Mouse (Mus musculus): ENCODE measurements around the gene Nucks1.
"Not testable (repeated sequence)": the region's sequence is repeated elsewhere in the genome, so short reads cannot be mapped to it uniquely, and the experiment has no call there.

Gene Nucks1

DNA sequence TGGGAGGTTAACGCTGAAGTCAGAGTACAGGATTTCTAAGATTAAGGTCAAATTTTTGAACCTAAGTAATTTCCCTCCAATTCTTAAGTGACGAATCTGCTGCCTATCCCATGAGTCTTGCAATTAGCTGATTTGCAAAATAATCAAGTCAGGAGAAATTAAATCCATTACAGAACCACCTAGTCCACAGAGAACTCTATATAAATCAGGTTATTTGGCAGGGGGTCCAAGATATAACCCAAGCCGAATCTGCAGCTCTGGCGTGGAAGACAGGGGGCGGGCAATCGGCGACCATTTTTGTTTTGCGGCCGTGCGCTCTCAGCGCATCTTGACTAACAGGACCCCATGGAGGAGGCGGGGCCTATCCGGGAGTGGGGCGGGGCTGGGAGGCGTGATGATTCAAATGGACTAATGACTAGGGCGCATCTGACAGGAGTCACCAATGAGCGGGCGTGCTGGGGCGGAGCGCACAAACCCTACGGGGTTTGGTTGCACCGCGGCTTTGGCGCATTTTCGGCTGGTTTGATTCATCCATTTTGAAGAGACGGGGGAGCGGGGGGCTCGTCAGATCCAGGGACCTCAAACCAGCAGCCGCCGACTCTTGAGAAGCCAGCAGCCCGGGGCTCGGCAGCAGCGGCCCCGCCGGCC lies at the start of gene Nucks1:
Gene Nucks1, plus strand, starts transcription at position 534 of the 648 bp plus-strand sequence.
- DNase-seq (ENCODE audit: low spot score in 2 of 2), result peak; percentile 99 to 100

DNA sequence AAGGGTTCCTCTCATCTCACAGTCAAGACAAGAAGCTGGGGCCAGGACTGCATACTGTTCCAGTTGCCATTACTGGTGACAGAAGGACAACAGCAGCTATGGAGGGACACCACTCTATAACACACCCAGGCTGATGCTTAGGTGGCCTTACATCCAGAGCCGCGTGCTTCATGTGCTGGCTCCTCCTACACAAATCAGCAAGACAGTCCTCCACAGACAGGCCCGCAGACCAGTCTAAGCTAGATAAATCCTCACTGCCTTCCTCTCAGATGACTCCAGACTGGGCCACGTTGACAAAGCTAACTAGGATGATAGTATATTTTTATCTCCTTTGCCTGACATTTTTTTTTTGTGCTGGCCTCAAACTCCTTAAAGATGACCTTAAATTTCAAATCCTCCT lies 48.5 kb upstream of the Nucks1 start:
- no peak for DNase-seq (ENCODE audit: low spot score in 2 of 2)

DNA sequence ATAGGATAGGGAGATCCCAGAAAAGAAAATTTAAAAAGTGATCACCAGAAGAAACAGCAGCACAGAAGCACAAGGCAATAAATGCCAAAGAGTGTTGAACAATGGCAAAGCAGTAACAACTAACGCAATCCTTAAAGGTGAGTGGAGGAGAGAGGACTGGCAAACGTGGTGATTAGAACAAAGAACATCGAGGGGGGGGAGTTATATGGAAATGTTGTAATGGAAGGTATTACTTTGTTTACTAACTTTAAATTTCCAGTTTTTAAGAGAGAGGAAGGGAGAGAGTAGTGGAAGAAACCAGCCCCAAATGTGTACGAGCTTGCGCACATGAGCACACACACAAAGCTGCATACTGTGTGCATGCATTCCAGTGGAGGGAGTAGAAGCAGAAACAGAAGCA lies 44.7 kb upstream of the Nucks1 start:
- no peak for DNase-seq (ENCODE audit: low spot score in 2 of 2)

DNA sequence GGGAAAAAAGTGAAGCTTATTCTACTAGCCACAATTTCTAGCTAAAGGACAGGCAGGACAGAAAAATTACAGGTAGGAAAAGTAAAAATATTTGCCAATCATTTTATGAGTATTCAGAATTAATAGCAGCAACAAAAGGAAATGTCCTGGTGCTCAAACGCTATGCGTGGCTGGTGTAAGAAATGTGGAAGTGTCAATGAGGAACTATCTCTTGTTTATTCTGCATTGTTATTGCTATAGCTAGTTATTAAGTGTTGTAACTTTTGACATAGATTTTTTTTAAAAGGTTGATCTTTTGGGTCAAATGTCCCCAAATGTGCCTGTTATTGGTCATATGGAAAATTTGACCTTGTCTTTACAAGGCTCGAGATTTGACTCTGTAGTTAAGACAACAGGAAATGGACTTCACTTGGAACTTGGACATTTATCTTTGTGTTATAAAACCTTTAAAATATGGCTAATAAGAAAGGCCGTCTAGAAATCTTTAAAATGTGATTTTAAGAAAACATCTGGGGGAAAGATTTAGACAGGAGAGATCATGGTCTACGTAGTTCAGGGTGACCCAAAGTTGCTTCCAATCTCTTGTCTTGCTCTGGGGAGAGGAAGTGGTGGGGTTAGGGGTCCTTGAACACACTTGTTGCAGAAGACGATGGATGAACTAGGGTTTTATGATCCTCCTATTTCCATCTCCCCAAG lies 43.9 kb upstream of the Nucks1 start:
- DNase-seq (ENCODE audit: low spot score in 2 of 2), result no peak

DNA sequence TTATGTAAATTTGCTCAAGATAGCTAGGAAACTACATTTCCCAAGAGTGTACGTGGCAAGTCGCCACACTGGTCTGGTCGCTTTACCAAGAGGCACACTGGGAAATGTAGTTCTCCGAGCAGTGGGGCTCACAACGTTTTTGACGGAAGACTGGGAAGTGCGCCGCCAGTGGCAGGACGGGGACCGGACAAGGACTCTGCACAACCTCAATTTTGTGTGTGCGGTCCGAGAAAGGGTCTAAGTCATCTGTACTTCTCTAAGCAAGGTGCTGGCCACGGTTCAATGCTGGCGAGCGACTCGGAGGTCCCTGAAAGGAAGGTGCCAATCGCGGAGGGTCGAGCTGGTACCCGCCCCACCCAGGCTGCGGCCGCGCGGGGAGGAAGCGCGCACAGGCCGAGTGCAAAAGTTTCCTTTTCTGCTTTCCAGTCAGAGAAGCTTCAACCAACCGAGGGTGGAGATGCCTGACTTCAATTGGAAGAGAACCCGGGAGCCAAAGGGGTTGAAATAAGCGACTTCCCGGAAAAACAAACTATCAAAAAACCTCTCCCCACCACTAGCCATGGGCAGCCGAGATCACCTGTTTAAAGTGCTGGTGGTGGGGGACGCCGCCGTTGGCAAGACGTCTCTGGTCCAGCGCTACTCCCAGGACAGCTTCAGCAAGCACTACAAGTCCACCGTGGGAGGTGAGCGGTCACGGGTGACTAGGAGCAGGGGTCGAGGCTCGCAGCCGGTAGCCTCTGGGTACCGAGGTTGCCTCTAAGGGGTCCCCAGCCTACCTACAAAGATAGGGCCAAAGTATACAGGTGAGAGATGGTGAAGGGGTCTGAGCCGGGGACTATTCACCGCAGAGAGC lies 43.0 kb upstream of the Nucks1 start, which contains the start of gene Rab29:
Gene Rab29, plus strand, starts transcription at position 132 of the 853 bp plus-strand sequence.
- DNase-seq (ENCODE audit: low spot score in 2 of 2), result peak; percentile 88 to 93

DNA sequence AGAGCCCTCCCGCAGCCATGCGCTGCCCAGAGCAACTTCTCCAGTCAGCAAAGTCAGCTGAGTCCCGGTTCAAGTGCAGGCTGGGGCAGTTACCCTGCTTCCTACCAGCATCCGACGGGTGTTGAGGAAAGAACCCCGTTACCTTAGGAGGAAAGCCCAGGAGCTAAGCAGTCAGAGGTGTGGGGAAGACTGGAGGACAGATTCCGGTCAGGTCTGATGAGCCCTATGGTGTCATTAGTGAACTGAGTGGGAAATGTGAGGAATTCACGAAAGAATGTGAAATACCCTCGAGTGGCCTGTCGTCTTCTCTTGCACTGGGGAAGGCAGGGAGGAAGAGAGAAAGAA lies 42.4 kb upstream of the Nucks1 start:
- no peak for DNase-seq (ENCODE audit: low spot score in 2 of 2)

DNA sequence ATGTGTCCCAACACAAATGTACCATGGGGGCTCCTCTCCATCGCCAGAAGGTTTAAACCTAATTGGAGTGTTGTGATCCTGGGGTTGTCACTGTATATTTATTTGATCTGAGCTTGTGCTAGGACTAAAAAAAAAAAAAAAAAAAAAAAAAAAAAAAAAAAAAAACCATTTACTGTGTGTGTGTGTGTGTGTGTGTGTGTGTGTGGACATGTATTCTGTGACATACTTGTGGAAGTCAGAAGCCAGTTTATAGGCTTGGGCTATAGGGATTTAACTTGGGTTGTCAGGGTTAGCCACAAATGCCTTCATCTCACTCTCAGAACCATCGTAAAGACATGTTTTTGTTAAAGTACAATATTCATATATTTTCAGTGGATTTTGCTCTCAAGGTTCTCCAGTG lies 40.8 kb upstream of the Nucks1 start:
- no peak for DNase-seq (ENCODE audit: low spot score in 2 of 2)

DNA sequence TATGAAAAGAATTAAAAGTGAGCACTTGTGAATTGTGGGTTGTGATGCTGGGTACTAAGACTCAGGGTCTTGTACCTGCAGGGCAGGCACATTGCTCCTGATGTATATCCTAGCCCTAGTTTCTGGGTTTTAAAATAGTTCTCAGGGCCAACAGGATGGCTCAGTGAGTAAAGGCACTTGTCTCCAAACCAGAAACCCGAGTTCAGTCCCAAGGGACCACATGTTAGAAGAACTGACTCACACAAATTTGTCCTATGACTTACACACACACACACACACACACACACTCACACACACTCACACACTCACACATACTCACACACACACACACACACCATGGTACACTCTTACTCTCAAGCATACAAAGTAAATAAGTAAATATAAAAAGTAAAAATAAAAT lies 37.5 kb upstream of the Nucks1 start:
- no peak for DNase-seq (ENCODE audit: low spot score in 2 of 2)

DNA sequence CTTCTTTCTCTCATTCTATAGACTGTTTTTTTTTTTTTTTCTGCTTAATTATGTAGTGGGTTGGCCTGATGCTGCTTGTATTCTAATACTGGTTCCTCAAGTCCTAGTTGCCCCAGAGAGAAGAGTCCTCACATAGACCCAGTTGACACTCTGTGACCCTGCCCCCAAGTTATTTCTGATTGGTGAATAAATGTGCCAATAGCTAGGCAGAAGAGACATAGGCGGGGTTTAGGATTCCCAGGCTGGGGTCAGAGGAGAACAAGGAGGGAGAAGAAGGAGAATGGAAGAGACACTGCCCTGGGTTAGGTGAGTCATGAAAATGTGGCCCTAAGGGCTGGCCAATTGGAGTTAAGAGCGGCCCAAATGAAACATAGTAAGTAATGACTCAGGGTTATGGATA lies 30.5 kb upstream of the Nucks1 start:
- no peak for DNase-seq (ENCODE audit: low spot score in 2 of 2)

DNA sequence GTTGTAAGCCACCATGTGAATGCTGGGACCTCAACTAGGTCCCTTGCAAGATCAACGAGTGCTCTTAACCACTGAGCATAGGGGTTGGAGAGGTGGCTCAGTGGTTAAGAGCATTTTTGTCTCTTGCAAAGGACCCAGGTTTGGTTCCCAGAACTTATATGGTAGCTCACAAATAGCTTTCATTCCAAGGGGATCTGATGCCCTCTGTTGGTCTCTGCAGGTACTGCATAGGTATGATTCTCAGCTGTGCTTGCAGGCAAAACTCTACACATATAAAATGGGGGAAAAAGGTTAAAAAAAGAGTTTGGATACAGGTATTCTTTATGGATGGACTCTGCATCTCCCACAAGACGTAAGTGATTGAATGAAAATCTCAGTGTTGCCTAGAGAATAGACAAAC lies 27.5 kb upstream of the Nucks1 start:
- peak; percentile 19 to 71 for DNase-seq (ENCODE audit: low spot score in 2 of 2)

DNA sequence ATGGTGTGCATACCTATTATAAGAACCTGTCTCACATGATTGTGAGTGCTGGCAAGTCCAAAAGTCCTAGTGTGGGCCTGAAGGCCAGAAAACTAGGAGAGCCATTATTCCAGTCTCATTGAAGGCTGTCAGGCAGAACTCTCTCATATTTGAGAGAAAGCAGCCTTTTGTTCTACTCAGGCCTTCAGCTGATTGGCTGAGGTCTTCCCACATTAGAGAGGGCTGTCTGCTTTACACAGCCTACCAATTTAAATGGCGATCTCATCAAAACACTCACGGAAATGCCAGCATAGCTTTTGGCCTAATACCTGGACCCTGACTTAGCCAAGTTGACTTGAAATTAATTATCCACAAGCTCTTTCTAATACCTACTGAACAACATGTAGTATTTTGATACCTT lies 24.2 kb upstream of the Nucks1 start:
- no peak for DNase-seq (ENCODE audit: low spot score in 2 of 2)

DNA sequence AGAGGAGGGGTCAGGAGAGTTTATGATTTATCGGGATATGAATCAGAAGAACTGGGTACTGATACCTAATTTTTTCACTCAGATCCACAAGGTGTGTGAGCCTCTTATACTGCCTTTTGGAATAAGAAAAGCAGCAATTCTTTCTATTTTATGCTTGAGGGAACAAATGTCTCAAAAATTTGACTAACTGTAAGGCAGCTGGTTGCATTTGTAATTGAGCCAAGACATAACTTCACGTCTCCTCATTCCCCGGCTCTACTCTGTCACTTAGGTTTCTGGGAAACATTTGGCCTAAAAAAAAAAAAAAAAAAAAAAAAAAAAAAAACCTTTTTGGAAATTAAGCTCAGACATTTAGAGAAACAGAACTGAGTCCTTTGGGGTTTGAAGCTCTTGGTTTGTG lies 23.7 kb upstream of the Nucks1 start:
- DNase-seq (ENCODE audit: low spot score in 2 of 2), result no peak

DNA sequence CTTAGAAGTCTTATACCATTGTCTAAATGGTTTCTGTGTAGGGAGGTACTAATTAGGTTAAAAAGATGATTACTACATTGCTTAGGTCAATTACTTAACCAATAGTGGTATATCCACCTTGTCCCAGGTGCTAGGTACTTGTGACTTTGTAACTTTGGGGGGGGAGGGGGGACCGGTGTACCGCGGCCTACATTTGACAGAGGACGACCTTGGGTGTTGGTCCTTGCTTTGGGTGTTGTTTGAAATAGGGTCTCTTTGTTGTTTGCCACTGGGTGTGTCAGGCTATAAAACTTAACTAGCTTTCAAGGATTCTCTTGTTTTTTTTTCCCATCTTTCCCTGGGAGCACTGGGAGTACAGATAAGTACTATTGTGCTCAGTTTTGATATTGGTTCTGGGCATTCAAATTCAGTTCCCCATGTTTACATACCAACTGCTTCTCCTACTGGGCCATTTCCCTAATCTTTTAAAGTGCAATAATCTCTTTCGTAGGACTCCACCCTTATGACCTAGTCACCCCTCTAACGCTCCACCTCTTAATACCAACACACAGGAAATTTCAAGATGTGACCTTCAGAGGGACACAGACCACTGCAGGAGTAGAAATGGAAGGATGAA lies 20.2 kb upstream of the Nucks1 start:
- DNase-seq (ENCODE audit: low spot score in 2 of 2), result no peak

DNA sequence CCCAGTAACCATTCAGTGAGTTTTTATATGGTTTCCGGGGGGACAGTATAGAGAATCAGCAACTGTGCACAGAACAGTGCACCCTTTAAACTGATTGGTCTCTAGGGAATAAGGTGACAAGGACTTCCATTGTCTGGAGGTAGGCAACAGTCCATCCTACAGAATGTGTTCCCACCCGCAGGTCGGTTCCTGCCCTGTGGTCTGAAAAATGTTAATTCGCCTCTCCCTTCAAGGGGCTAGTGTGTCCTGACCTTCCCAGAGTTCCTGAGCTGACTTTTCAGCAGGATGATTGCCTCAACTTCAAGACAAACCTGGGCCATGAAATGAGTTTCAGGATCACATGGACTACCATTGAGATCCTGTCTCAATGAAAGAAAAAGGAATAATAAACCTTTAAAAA lies 18.9 kb upstream of the Nucks1 start:
- no peak for DNase-seq (ENCODE audit: low spot score in 2 of 2)

DNA sequence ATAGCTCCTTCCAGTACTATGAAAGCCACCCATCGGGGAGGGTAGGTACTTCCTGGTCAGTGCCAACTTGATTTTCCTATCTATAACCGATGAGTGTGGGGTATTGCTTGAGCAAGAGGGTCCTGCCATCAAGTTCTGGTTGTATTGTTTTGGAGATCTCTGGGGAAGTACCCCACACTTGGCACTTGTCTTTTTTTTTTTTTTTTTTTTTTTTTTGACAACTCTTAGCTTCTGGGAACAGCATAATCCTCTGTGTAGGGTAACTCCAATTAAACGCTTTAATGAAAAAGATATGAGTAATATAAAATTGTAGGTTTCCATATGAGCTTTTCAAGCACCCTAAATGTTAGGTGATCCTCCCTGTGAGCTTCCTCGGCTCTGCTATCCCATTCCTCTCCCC lies 7.7 kb upstream of the Nucks1 start:
- no peak for DNase-seq (ENCODE audit: low spot score in 2 of 2)

DNA sequence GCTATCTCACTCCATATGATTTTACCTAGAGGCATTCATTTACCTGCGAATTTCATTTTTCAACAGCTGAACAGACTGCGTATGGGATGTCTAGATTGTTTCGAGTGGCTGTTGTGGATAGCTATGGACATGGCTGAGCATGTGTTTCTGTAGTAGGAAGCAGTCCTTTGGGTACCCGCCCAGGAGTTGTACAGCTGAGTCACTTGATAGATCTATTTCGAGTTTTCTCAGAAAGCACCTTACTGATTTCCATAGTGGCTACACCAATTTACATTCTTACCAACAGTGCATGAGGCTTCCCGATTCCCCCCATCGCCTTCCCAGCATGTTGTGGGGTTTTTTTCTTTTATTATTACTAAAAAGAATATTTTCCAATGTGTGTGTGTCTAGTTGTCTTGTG lies 7.1 kb upstream of the Nucks1 start:
- no peak for DNase-seq (ENCODE audit: low spot score in 2 of 2)

DNA sequence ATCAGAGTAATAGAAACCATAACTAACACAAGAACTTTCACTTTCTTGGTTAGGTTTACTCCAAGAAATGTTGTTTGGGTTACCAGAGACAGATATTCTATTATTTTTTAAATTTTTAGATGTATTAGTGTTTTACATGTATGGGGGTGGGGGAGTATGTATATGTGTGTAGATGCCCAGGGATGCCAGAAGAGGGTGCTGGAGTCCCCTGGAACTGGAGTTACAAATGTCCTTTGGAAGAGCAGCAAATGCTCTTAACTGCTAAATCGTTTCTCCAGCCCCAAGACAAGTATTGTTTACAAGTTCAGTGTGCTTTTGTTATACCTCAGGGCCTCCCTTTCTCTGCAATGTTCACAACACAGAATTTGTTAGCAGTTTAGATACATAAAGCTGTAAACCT lies 4.8 kb upstream of the Nucks1 start:
- DNase-seq (ENCODE audit: low spot score in 2 of 2), result no peak

DNA sequence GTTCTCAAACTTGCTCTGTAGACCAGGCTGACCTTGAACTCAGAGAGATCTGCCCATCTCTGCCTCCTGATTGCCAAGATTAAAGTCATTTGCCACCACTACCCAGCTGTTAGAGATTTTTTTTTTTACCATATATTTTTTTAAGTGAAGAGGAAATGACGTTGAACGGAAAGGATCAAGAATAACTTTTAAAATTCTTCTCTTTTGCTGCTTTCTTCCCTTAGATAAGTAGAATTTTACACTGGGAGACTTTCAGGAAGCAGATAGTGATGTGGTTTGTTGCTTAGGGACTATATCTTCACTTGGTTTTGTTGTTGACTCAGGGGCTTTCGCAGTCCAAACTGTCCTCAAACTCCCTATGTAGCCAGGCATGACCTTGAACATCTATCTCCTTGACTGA lies 1.9 kb upstream of the Nucks1 start:
- DNase-seq (ENCODE audit: low spot score in 2 of 2), result no peak

DNA sequence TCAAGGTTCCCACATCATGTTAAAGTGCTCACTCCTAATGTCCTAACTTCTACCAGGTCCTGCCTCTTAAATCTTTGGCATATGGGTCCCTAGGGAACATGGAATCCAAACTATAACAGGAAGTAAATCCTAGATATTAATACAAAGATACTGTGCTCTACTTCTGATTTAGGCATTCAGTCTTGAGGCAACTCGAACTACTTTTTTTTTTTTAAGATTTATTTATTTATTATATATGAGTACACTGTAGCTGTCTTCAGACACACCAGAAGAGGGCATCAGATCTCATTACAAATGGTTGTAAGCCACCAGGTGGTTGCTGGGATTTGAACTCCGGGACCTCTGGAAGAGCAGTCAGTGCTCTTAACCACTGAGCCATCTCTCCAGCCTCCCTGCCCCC lies 1.1 kb upstream of the Nucks1 start:
- DNase-seq (ENCODE audit: low spot score in 2 of 2), result not testable (repeated sequence)

DNA sequence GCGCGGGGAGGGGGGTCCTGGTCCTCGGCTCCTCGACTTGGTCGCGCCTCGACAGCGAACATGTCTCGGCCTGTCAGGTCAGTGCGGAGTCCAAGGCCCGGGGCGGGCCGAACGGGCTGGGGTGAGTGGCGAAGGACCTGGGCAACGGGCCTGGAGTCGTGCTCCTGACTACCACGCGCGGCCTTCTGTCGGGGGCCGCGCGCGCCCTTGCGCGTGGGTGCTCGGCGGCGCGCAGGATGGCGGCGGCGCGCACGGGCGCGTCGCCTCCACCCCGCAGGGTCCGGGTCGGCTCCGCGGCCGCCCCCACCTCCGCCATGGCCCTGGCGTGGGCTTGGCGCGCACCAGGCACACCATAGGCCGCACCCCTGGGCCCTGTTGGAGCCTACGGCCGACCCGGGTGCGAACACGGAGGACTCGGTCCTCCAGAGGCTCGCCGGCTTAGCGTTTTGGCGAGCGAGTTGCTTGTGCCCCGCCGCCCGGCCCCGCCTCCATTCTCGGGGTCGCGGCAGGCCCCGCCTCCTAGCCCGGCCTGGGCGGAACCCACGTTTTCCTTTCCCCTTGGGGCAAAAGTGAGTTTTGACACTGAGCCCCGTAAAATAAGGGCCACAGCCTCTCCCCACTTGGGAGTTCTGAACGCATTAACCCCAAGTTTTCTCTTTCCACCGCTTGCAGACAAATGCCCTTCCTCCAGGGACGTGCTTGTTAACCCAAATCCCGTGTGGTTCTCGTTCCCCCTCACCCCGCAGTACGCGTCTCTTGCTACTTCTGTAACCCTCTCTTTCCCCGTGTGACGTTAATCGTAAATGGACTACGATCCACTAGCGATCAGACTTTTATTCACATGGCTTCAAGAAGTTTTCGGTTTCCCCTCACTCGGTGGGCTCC lies 582 bp downstream of the Nucks1 start:
- DNase-seq (ENCODE audit: low spot score in 2 of 2), result peak; percentile 88 to 93

DNA sequence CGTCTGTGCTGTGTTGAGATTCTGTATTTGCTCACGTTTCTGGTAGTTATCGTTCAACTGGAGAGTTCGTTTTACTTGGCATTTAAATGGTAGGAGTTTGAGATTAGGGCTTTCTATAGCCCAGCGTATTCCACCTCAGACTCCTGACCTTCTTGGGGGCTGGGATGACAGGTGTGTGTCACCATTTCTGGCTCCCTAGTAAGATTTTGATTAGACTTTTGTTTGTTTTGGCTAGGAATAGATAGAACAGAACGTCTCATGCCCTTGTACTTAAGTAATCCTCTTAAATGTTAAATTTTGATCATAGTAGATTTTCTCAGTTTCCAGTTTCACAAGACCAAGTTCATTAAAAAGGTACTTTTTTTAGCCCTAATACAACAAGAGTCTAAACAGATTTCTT lies 7.3 kb downstream of the Nucks1 start:
- DNase-seq (ENCODE audit: low spot score in 2 of 2), result no peak

Data from spleen, postnatal 4 days (tissue).